Mouse (Mus musculus) embryonic facial prominence, embryonic 10.5 days (tissue): ENCODE data around the gene 4930519P11Rik. TPM values are rescaled to one million over a fixed set of nuclear protein-coding genes. Genes with fewer than 3 reads are reported as not detected.

Source experiments
- DNase-seq: peaks from one replicate; pipeline ENCODE4 v3.0.0-alpha.2; 2017; ENCODE audit warnings: low spot score
- H3K27ac ChIP-seq: fragments of 300-500 bp; sonication (generic); replicated peaks from 2 replicates; pipeline ENCODE4 v1.5.1; 2016; ENCODE audit warnings: mild to moderate bottlenecking
- H3K27me3 ChIP-seq: fragments of 300-500 bp; sonication (generic); replicated peaks from 2 replicates; pipeline ENCODE4 v1.6.1; 2016; ENCODE audit warnings: low read depth, mild to moderate bottlenecking; ENCODE audit not compliant: poor library complexity, severe bottlenecking
- H3K36me3 ChIP-seq: fragments of 300-500 bp; sonication (generic); replicated peaks from 2 replicates; pipeline ENCODE4 v1.6.1; 2016; ENCODE audit warnings: mild to moderate bottlenecking, moderate library complexity
- H3K4me1 ChIP-seq: fragments of 300-500 bp; sonication (generic); 2 replicates; pipeline ENCODE4 v1.6.1; 2016
- H3K4me3 ChIP-seq: fragments of 300-500 bp; sonication (generic); 2 replicates; pipeline ENCODE4 v1.5.1; 2016; ENCODE audit warnings: mild to moderate bottlenecking, moderate library complexity
- H3K9me3 ChIP-seq: fragments of 300-500 bp; sonication (generic); 2 replicates; pipeline ENCODE4 v1.6.1; 2016; ENCODE audit warnings: mild to moderate bottlenecking
- WGBS: fragments of 180-500 bp; shearing (Covaris S2); methylation state at CpG from one replicate; pipeline ENCODE4 v1.1.7; 2016; 5-methylcytosine and 5-hydroxymethylcytosine counted together
- polyA plus RNA-seq: library from polyadenylated mRNA; unstranded; fragments of >200 nt; fragmentation: Nextera tagmentation; extraction: Ambion mirVana; gene quantifications from 2 replicates; pipeline ENCODE4 v1.2.1, GENCODE M21; 2016

The 4930519P11Rik gene
- polyA plus RNA-seq, 1 experiment from 2014 or later = not detected

DNA sequence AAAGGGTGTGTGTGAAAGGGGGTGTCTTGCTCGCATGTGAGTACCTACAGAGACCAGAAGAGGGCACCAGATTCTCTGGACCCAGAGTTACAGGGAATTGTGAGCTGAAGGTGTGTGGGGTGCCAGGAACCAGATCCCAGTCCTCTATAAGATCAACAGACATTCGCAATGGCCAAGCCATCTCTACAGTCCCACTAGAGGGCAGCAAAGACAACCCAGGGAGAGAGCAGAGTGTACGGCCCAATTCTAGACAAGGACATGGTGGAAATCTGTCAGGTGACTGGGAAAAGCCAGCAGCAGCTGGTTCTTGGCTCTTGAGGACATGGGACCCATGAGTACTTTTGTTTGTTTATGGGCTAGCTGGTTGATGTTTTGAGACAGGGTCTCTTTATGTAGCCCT lies 20.2 kb downstream of the 4930519P11Rik start:
- no peak overlapping the region for H3K4me3 ChIP-seq
- 66% methylated on average over 3 of the region's 3 CpGs for WGBS
- peaks cover 7% of the 10 kb centered on the region; the same call in 1 of the 2 replicates for H3K36me3 ChIP-seq
- no peak for DNase-seq
- H3K4me1 ChIP-seq = no peaks in the 10 kb centered on the region
- H3K9me3 ChIP-seq = 0 out of 2 replicates have a peak, but pooled peaks cover 2% of the 10 kb centered on the region
- no peak overlapping the region for H3K27ac ChIP-seq
- H3K27me3 ChIP-seq = no peaks in the 10 kb centered on the region

DNA sequence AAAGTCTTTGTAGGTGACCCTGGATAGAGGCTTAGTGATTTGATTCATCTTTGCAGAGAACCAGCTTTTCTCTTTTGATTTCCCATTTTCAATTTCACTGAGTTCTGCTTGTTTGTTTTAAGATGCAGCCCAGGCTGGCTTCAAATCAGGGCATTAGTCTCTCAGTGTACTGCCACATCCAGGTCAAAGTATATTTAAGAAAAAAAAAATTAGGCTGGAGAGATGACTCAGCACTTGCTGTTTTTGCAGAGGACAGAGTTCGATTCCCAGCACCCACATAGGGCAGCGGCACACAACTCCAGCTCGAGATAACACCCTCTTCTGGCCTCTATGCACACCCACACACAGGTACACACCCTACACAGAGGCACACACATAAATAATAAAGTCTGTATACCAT lies 22.0 kb downstream of the 4930519P11Rik start:
- H3K27me3 ChIP-seq = no peaks in the 10 kb centered on the region
- no peak for DNase-seq
- H3K4me3 ChIP-seq = no peak overlapping the region
- H3K27ac ChIP-seq = no peak overlapping the region
- H3K4me1 ChIP-seq = no peaks in the 10 kb centered on the region
- 78% methylated on average over 3 of the region's 3 CpGs for WGBS
- H3K36me3 ChIP-seq = peaks cover 10% of the 10 kb centered on the region
- 0 out of 2 replicates have a peak, but pooled peaks cover 2% of the 10 kb centered on the region for H3K9me3 ChIP-seq

DNA sequence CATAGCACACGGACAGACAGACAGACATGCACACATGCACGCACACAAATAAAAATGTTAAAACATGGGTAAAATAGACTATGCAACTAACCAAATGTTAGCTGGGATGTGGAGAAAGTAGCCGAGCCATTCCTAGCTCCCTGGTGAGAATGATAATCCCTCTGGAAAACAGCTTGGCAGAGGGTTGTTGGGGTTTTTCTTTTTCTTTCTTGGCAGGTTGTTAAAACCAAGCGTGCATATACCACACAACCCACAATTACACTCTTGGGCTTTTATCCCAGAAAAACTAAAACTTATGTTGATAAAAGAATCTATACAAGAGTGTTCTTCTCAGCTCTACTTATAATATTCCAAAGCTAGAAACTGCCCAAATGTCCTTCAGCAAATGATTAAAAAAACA lies 24.2 kb downstream of the 4930519P11Rik start:
- Histone ChIP-seq H3K9me3 (0 out of 2 replicates have a peak, but pooled peaks cover 2% of the 10 kb centered on the region), H3K27ac (no peak overlapping the region), H3K4me1 (peaks cover 14% of the 10 kb centered on the region), H3K27me3 (0 out of 2 replicates have a peak, but pooled peaks cover 5% of the 10 kb centered on the region), H3K4me3 (no peak overlapping the region), H3K36me3 (peaks cover 10% of the 10 kb centered on the region)
- WGBS = 86% methylated on average over 4 of the region's 4 CpGs
- no peak for DNase-seq

DNA sequence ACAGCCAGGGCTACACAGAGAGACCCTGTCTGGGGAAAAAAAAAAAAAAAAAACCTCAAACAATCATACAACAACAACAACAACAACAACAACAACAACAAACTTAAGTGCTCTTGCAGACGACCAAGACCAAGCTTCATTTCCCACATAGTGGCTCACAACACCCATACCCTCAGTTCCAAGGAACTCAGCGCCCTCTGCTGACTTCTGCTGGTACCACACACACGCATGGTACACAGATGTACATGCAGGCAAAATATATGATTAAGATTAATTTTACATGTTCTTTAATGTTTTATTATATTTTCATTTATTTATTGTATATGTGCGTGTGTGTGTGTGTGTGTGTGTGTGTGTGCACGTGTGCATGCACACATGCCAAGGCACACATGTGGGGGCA lies 26.8 kb downstream of the 4930519P11Rik start:
- Histone ChIP-seq H3K27me3 (0 out of 2 replicates have a peak, but pooled peaks cover 5% of the 10 kb centered on the region), H3K36me3 (peaks cover 3% of the 10 kb centered on the region), H3K27ac (no peak overlapping the region), H3K9me3 (no peaks in the 10 kb centered on the region), H3K4me3 (no peak overlapping the region), H3K4me1 (peaks cover 18% of the 10 kb centered on the region)
- WGBS = 75% methylated on average over 5 of the region's 5 CpGs
- DNase-seq = peak; percentile 50

DNA sequence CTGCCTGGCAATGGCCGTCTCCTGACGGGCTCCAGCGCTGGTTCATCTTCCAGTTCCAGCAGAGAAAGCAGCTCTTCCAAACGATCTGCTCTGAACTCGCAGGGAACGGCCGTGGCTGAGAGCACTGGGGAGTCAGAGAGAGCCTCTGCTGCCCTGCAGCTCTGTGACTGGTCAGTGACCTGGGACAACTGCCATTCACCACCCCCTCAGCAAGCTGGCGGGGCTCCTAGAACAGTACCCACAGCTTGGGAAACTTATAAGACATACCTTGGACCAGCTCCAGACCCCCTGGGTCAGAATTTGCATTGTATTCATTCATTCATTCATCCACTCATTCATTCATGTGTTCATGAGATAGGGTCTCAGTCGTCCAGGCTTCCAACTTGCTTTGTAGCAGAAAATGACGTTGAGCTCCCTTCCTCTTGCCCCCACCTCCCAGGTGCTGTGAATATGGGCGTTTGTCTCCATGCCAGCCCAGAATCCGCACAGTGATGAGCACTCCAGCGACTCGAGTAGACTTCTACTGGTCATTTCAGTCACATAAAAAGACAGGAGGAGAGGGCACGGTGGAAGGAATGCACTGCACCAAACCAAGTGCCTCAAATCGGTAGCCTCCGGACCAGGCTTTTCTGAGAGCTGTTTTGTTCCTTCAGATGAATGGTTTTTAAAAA lies 28.2 kb downstream of the 4930519P11Rik start:
- H3K4me1 ChIP-seq = peaks cover 18% of the 10 kb centered on the region
- H3K9me3 ChIP-seq = no peaks in the 10 kb centered on the region
- H3K36me3 ChIP-seq = peaks cover 3% of the 10 kb centered on the region
- DNase-seq = no peak
- H3K4me3 ChIP-seq = no peak overlapping the region
- WGBS = 74% methylated on average over 17 of the region's 17 CpGs
- H3K27ac ChIP-seq = 0 out of 2 replicates have a peak overlapping the region, but pooled peaks have one; percentile 10
- H3K27me3 ChIP-seq = 0 out of 2 replicates have a peak, but pooled peaks cover 5% of the 10 kb centered on the region

DNA sequence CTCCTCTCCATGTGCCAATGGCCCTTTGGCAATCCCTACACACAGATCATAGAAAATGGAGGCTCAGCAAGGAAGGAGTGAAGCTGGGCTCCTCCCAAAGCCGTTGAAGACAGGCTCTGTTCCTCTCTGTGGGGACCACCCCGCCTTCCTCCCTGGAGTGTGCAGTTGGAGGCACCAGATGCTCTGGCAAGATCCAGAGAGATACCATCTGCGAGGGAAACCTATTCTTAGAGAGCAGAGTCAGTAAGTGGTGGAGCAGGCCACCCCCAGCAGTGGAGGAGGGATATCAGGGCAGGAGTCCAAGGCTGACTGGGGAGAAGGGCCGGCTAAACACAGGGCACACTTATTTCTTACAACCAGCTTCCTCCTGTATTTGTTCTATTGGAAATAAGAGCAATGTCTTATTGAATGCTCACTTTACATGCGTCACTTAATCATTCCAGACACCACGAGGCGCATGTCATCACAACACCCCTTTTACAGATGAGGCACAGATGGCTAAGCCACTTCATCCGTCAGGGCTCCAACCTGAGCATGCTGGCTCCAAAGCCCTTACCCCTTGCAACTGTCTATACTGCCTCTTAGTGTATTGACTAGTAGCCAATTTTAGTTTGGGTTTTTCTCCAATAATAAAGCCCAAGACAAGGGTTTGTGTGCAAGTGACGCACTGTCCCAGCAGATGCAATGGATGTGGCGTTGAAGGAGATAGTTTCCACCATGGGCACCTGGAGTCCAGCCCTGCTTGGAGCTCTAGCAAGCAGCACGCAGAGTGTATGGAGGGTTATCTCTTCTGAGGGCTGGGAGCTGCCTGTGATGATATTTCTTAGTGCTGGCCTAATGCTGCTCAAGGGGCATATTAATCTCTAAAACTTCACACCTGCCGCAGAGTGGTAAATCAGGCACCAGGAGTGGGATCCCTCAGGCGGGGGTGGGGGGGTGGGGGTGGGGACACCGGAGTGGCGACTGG lies 29.0 kb downstream of the 4930519P11Rik start:
- no peak overlapping the region for H3K4me3 ChIP-seq
- H3K27ac ChIP-seq = peak overlapping the region; percentile 44; the same call in 1 of the 2 replicates
- no peak for DNase-seq
- peaks cover 3% of the 10 kb centered on the region for H3K36me3 ChIP-seq
- H3K27me3 ChIP-seq = 0 out of 2 replicates have a peak, but pooled peaks cover 5% of the 10 kb centered on the region
- no peaks in the 10 kb centered on the region for H3K9me3 ChIP-seq
- peaks cover 18% of the 10 kb centered on the region for H3K4me1 ChIP-seq
- WGBS = 74% methylated on average over 15 of the region's 15 CpGs

DNA sequence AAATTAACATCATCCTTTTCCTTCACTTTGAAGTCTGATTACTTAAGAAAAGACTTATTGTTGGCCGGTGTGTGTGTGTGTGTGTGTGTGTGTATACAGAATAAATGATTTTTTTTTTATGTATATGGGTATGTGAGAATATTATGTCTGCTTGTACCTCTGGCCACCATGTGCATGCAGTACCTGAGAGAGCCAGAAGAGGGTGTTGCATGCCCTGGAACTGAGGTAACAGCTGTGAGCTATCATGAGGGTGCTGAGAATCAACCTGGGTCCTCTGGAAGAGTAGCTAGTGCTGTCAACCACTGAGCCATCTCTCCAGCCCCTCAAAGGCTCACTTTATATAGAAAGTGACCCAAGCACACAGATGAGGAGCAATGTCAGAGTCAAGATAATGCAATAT lies 31.8 kb downstream of the 4930519P11Rik start:
- no peaks in the 10 kb centered on the region for H3K9me3 ChIP-seq
- no peak for DNase-seq
- H3K27ac ChIP-seq = no peak overlapping the region
- 0 out of 2 replicates have a peak, but pooled peaks cover 5% of the 10 kb centered on the region for H3K27me3 ChIP-seq
- WGBS = 98% methylated on average over 1 of the region's 1 CpGs
- H3K4me3 ChIP-seq = no peak overlapping the region
- no peaks in the 10 kb centered on the region for H3K36me3 ChIP-seq
- H3K4me1 ChIP-seq = peaks cover 33% of the 10 kb centered on the region

DNA sequence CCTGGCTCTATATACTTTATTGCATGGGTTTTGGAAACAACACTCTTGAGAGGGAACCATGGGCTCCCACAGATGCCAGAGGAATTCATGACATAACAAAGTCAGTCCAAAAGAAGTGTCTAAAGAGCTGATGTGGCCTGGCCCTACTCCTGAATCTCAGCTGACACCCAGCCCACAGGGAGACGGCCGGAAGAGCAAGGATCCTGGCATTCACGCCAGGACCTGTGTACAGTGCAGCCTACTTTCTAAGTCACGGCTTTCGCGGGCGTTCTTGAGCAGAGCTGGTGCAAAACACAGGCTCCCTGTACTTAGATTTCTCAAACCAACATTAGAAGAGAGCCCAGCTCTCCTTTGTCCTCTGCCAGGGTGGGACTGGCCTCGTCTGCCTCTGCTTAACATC lies 32.7 kb downstream of the 4930519P11Rik start:
- no peaks in the 10 kb centered on the region for H3K9me3 ChIP-seq
- H3K36me3 ChIP-seq = no peaks in the 10 kb centered on the region
- H3K4me1 ChIP-seq = peaks cover 33% of the 10 kb centered on the region
- H3K27ac ChIP-seq = 0 out of 2 replicates have a peak overlapping the region, but pooled peaks have one; percentile 14
- H3K27me3 ChIP-seq = 0 out of 2 replicates have a peak, but pooled peaks cover 5% of the 10 kb centered on the region
- no peak for DNase-seq
- no peak overlapping the region for H3K4me3 ChIP-seq
- 85% methylated on average over 8 of the region's 8 CpGs for WGBS

DNA sequence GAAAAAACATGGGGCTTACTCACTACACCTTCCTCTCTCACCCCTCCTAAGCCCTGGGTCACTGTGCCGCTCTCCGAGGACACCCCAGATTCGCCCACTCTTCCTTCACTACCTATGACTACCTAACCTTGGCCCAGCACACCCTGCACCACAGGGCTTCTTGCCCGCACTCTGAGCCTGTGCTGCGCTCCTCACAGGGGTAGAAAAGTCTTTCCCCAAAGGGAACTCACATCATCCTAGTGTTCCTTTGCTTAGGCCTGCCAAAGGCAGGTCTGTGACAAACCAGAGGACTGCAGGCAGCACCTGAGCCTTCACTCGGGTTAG lies 35.5 kb downstream of the 4930519P11Rik start:
- no peaks in the 10 kb centered on the region for H3K9me3 ChIP-seq
- 76% methylated on average over 6 of the region's 6 CpGs for WGBS
- no peak overlapping the region for H3K4me3 ChIP-seq
- H3K27me3 ChIP-seq = no peaks in the 10 kb centered on the region
- peak overlapping the region; percentile 57 for H3K27ac ChIP-seq
- H3K4me1 ChIP-seq = peaks cover 21% of the 10 kb centered on the region
- no peak for DNase-seq
- H3K36me3 ChIP-seq = no peaks in the 10 kb centered on the region

DNA sequence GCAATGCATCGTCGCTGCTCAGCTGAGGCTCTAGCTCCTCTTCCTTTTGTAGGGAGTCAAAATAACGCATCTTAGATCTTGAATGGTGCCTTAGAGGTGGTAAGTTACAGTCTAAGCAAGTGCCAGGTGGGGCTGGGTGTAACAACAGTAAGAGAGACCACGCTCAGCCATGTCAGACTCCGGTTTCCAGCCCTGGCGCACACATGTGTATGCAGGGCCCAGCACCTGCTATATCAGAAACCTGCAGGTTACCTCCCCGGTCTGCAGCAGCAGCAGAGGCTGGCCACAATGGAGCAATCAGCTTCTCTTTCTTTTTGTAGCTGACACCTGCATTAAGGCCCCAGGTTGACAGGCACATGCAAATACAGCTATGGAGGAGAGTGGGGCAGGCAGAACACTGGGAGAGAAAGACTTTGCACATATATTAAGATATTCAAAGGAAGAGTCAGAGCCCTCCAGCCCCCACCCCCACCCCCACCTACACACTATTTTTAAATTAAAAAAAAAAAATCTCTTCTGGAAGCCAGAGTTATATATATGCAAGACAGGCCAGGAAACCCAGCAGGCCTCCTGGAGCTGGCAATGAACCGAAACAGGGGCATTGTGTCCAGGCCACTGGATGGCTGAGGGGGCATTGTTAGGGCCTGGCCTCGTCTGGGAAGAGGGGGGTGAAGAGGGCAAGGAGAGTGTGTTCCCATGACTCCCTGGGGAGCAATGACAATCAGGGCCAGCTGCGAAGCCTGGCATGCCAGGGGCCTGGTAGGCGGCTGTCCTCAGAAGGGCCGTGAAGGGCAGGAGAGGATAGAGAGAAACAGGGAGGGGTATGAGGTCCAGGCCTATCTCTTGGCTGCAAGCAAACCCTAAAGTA lies 36.1 kb downstream of the 4930519P11Rik start:
- H3K27ac ChIP-seq = peak overlapping the region; percentile 57
- peaks cover 21% of the 10 kb centered on the region for H3K4me1 ChIP-seq
- H3K4me3 ChIP-seq = no peak overlapping the region
- peak; percentile 32 for DNase-seq
- H3K36me3 ChIP-seq = no peaks in the 10 kb centered on the region
- WGBS = 41% methylated on average over 12 of the region's 12 CpGs
- no peaks in the 10 kb centered on the region for H3K27me3 ChIP-seq
- H3K9me3 ChIP-seq = no peaks in the 10 kb centered on the region

DNA sequence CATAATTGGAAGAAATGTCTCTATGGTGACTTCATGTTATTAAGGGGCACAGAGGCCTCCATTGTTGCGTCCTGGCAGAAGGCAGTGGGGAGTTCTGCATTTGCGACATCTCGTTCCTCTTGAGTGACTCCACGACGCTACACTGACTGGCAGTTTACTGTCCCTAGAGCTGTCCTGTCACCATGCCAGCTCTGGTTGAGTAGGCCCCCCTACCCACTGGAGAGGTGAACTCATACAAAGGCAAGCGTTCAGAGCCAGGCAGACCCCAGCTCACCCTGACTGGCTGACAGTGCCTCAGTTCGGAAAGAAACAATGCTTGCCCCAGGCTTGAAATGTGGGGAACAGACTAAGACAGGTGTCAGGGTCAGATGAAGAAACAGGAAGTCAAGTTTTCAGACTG lies 39.0 kb downstream of the 4930519P11Rik start:
- WGBS = 55% methylated on average over 7 of the region's 7 CpGs
- H3K4me3 ChIP-seq = no peak overlapping the region
- no peak for DNase-seq
- no peak overlapping the region for H3K27ac ChIP-seq
- H3K36me3 ChIP-seq = no peaks in the 10 kb centered on the region
- no peaks in the 10 kb centered on the region for H3K9me3 ChIP-seq
- H3K4me1 ChIP-seq = peaks cover 31% of the 10 kb centered on the region
- H3K27me3 ChIP-seq = no peaks in the 10 kb centered on the region

DNA sequence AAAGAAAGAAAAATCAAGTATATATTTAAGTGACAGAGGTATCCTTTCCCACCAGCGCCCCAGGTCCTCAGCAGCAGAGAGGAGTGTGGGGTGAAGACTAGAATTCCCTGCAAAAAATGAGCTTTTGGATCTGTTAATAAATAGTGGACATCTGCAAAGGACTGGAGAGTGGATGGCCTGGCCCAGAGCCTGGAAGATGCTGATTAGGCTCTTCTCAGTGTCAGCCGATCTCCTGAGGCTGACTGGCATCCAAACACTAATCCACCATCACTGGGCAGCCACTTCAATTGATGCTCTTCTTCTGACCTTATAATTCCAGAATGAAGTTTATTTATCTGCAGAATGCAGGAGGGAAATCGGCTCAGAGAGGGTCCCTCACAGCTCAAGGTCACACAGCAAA lies 40.2 kb downstream of the 4930519P11Rik start:
- no peak overlapping the region for H3K4me3 ChIP-seq

More for the DNA sequence above, 40.2 kb downstream of the 4930519P11Rik start:
- WGBS = 89% methylated on average over 3 of the region's 3 CpGs
- no peak overlapping the region for H3K27ac ChIP-seq
- H3K4me1 ChIP-seq = peaks cover 44% of the 10 kb centered on the region
- no peaks in the 10 kb centered on the region for H3K36me3 ChIP-seq
- DNase-seq = no peak
- no peaks in the 10 kb centered on the region for H3K9me3 ChIP-seq
- no peaks in the 10 kb centered on the region for H3K27me3 ChIP-seq
